Mouse (Mus musculus) CD4-positive naive resting alpha-beta T cell, adult 76 days (primary cell): ENCODE measurements around the gene Vmn1r72. TPM values are rescaled to one million over a fixed set of nuclear protein-coding genes. Genes with fewer than 3 reads are reported as not detected.

Source experiments
- total RNA-seq: library from RNA; stranded (reverse); gene quantifications from one replicate; pipeline ENCODE4 v1.2.4, GENCODE M21; 2023

Gene Vmn1r72
- not detected for total RNA-seq

DNA sequence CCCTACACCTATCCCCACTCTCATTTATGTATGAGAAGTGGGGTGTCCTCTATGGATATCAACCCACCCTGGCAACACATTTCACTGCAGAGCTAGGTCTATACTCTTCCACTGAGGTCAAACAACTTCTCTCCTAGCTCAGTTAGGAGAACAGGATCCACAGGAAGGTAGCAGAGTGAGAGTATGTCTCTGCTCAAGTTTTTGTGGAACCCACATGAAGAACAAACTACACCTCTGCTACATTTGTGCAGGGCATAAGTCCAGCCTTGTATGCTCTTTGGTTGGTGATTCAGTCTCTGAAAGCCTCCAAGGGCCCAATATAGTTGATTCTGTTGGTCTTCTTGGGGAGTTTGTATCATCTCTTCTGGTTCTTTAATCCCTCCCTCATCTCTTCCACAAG, at the start of gene Vmn1r72:
Gene Vmn1r72 (minus strand): TSS at position 101 of the 400 bp plus-strand sequence.

Other genes with a start within 250 kb of the Vmn1r72 start
- gene Zscan4-ps2, start 165.8 kb downstream of the Vmn1r72 start, total RNA-seq: not detected
- not detected for gene Zscan4-ps3, start 70.8 kb downstream of the Vmn1r72 start, total RNA-seq
- not detected for gene Vmn1r73, start 50.1 kb upstream of the Vmn1r72 start, total RNA-seq
- not detected for gene Vmn1r74, start 153.8 kb upstream of the Vmn1r72 start, total RNA-seq
- gene Vmn1r75, start 194.5 kb upstream of the Vmn1r72 start, total RNA-seq: not detected